Mouse (Mus musculus): ENCODE measurements around the gene Daxx.

DNA sequence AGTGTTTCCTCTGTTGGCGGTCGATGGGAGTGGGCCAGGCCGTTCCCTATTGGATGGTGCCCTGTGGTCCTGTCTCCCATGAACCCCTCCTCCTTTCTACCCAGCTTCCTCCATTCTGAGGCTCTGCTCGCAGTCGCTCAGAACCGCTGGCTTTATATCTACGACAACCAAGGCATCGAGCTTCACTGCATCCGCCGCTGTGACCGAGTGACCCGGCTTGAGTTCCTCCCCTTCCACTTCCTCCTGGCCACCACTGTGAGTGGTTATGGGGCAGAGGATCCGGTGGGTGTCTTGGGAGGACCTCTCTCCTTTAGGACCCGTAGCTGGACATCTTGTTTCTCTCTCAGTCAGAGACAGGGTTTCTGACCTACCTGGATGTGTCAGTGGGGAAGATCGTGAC is 34.2 kb downstream of the Daxx start:
- TF ChIP-seq POLR2A (IDR thresholded peaks at IDR 0.05; ENCODE audit: borderline replicate concordance, extremely low read depth, insufficient read depth, insufficient read length, poor library complexity, severe bottlenecking) (no peak), CTCF (IDR thresholded peaks at IDR 0.05; ENCODE audit: borderline replicate concordance, extremely low read depth, insufficient read depth, insufficient read length) (no peak)

Data from brain, embryonic 14.5 days (tissue).